Mouse (Mus musculus) urinary bladder, adult 2 months (tissue): ENCODE results near the gene Gm20671. TPM values are rescaled to one million over a fixed set of nuclear protein-coding genes. Genes with fewer than 3 reads are reported as not detected.
A peak's percentile ranks its signal among the peaks of the same experiment; 100 is the strongest.
"Not testable (repeated sequence)": the region's sequence is repeated elsewhere in the genome, so short reads cannot be mapped to it uniquely, and the experiment has no call there.

Experiments used
- DNase-seq: peaks from one replicate; pipeline ENCODE4 v3.0.0; 2022; ENCODE audit warnings: low spot score
- polyA plus RNA-seq: library from polyadenylated mRNA; depleted of rRNA; stranded (reverse); fragments of >200 nt; gene quantifications from 2 replicates; pipeline ENCODE4 v1.2.3, GENCODE M21; 2012

The Gm20671 gene
- polyA plus RNA-seq, 1 experiment = not detected

DNA sequence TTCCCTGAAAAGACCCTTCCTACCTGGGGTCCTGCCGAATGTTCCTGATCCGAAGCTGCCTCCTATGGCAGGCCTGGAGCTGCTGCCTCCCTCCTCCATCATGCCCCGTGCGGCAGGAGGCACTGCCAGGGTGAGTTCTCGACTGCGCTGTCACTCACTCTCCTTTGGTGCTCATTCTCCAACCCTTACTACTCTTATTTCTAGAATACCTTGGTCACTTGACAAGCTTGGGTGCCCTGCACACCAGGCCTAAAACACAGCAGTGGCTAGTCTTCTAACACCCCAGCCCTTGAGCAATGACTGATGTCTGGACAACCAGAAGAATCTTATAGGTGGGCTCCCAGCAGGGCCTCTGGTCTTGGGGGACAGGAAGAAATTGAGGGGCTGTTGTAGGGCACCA is 93.0 kb downstream of the Gm20671 start:
- not testable (repeated sequence) for DNase-seq

DNA sequence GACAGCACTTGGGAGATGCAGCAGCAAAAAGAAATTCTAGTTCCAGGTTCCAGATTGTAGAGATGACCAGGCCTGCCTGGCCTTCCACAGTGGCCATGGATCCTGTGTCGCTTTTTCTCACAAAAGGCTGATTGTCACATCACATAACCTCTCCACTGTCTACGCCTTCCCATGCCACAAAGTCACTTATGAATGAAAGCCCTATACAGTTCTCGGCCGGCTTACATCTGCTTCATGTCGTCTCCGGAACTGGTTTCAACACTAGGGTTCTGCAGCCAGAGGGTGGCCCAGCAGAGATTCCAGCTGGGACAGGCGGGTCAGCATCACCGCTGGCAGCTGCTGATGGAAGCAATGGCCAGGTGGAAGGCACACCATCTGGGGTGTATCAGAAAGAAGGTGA is 98.1 kb downstream of the Gm20671 start:
- no peak for DNase-seq

DNA sequence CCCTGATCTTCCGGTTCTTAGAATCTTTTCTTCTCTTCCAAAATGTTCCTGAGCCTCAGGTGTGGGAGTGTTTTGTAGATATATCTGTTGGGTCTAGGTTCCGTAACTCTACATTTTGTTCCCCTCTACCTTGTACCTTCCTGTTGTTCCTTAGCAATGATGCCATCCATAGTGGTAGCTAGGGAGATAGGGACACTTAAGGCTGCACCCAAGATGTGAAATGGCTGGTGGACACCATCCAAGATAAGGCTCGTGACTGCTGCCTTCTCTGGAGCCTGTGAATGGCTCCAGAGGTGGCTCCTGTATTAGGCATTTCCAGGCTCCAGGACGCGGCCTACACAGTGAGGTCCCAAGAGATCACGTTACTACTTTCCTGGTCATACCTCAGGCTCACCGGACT is 98.6 kb downstream of the Gm20671 start:
- no peak for DNase-seq

DNA sequence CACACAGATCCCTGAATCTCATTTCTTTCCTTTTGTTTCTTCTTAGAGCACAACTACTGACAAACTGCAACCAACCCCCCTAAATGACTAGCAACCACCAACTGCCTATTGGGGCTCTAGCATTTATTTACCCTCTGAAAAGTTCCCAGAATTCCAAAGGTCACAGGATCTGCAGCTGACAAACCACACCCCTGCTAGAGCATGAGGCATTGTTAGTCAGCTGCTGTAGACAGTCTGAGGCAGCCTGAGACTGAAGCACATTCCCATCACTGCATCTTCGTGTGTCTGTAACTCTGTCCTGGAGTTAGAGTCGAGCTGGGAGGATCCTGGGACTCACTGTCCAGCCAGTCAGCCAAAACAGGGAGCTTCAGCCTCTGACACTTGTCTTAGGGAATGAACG is 101.5 kb downstream of the Gm20671 start:
- DNase-seq = not testable (repeated sequence)

DNA sequence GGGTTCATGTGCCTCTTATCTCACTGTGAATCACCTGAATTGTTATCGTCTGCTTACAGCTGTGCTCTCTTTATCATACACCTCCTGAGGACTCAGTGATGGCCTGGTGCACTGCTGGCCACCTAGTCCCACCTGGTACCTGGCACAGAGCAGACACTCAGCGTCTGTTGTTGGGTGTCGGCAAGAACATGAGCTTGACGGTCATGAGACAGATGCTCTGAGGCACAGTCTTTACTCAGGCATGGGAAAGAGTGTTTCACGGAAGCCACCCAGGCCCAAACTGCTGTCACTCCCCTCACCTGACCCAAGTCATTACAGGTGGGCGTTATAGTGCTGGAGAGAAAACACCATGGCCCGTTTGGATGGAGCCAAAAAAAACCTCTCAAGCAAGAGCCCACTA is 102.9 kb downstream of the Gm20671 start:
- DNase-seq = no peak

DNA sequence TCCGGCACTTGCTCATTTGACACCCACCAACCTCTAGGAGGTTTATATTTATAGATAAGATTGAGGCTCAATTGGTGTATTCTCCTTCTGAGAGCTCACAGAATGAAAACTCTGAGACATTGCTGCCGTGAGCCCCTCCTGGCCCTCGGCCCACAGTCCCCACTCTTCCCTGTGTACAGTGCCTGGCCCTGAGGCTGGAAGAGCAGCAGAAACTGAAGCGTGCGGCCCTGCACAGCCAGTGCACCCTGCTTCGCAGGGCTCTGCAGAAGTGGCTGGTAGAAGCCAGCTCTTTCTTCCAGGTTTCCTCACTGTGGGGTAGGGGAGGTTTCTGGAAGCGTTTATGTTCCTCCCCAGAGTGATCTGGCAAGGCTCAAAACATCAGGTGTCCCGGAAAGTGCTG is 104.2 kb downstream of the Gm20671 start:
- not testable (repeated sequence) for DNase-seq

DNA sequence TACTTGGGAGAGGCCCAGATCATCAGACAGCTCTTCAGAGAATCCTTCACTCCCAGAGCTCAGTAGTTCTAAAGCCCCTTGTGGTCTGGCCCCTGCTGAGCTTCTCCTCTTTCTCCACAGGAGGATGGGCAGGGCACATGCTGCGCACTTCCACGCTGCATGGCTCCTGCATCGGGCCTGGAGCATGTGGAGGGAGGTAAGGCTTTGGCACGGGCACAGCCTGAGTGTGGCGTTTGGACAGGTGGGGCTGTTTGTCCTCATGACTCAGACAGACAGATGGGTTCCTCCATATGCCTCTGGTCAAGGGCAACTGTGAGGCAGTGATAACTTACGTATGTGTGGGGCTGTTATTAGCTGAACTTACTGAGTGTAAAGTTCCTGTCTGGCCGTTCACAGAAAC is 104.6 kb downstream of the Gm20671 start:
- no peak for DNase-seq

DNA sequence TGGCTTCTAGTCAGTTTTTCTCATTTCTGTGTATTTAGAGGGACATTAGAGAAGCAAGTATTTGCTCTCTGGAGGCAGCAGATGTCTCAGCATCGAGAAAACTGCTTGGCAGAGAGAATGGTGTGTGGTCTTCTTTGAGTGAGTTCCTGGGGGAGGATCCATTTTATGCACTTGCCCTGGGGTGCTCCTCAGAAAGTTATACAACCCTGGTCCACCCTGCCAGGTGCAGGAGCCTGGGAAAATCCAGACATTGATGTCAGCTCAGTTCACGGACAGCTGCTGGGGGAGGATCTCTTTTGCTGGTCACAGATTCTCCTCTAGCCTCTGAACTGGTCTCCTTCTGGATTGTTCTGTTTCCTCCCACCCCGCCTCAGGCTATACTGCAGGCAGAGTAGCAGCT is 105.6 kb downstream of the Gm20671 start:
- no peak for DNase-seq

DNA sequence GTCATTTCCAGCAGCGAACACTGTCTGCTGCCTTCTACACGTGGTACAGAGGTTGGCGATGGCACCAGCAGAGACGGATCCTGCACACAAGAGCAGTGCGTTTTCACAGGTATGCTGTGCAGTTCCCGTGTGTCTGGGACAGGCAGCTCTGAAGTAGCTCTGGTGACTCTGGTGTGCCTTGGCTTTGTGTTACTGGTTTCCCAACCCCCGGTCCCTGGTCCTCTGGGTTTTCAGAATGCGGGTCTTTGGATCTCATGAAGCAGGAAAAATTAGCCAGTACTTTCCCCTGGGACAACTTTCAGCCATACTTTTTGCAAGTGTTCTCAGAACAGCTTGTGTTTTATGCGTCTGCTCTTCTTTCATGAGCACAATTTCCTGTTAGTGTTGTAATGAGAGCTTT is 106.5 kb downstream of the Gm20671 start:
- DNase-seq = no peak

DNA sequence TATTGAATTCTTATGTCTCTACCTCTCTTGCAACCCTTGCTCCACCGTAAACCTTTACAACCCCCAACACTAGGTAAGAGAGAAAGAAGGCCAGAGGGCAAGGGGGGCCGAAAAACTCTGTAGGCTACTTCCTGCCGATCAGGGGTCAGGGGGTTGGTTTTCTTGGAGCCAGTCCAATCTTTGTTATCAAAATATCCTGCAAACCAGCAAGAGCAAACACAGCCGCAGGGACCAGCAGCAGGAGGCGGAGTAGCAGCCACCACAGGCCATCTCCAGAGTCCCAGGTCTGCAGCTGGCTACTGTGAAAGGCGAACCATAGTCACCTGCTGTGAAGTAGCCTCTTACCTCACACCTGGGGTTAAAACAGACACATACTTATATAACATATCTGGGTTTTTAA is 108.0 kb downstream of the Gm20671 start:
- DNase-seq = no peak

DNA sequence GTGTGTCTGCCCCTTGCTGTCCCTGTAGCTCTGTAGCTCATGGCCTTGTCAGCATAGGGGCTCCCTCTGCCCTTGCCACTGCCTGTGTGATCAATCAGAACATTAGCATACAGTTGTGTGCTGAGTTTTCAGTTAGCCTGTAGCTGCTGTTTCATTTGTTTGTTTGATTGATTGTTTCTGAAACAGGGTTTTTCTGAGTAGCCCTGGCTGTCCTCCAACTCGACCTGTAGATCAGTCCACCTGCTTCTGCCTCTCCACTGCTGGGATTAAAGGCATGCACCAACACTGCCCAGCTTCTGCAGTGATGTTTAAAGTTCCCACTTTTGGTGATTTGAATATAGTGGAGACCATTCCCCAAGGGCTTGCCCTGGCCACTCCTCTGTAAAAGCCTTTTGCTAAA is 109.2 kb downstream of the Gm20671 start:
- DNase-seq = no peak

DNA sequence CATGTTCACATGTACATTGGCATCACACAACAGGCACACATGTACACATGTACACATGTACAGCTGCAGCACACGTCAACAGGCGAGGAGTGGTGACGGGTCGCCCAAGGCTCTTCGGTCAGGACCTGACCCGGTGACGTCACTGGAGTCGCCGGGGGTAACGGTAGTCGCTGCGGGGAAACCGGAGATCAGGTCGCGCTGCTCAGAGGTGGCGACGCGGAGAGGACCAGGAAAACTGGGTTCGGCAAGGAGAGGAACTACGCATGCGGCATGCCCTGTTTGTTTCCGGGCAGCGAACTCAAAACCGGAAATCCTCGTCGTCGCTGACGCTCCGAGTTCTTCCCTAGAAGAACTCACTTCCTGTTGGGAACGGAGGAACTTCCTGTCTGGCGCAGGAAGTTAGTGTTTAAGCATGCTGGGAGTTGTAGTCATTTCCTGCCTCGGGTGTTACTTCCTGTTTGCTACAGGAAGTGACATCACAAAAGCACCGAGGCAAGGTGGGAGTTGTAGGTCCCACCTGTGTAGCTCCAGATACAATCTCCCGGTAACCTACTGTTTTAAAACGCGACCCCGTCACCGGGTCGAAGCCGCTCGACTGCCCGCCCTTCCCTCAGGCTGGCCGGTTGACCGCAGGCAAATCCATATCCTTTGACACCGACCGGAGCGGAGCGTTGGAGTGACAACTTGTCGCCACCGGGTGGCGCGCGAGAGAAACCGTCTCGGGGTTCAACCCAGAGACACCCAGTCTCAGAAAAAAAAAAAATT is 113.0 kb downstream of the Gm20671 start:
- DNase-seq = peak; percentile 87

DNA sequence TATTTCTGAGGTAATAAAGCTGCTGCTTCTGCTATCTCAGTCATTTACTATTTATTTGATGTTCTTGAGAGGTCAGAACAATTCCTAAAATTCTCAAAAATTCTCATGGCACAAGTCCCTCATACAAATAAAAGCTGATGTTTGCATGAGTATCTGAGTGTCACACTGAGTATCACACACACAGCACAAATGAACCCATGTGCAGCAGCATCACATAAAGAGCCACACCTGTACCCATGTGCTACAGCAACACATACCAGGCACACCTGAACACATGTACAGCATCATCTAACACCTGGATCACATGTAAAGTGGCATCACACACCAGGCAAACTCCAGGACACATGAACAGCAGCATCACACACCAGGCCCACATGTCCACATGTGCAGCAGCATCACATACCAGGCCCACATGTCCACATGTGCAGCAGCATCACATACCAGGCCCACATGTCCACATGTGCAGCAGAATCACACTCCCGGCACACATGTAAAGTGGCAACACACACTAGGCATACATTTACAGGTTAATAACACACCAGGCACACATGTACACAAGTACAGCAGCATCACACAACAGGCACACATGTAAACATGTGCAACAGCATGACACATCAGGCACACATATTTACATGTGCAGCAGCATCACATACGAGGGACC is 113.7 kb downstream of the Gm20671 start:
- no peak for DNase-seq

DNA sequence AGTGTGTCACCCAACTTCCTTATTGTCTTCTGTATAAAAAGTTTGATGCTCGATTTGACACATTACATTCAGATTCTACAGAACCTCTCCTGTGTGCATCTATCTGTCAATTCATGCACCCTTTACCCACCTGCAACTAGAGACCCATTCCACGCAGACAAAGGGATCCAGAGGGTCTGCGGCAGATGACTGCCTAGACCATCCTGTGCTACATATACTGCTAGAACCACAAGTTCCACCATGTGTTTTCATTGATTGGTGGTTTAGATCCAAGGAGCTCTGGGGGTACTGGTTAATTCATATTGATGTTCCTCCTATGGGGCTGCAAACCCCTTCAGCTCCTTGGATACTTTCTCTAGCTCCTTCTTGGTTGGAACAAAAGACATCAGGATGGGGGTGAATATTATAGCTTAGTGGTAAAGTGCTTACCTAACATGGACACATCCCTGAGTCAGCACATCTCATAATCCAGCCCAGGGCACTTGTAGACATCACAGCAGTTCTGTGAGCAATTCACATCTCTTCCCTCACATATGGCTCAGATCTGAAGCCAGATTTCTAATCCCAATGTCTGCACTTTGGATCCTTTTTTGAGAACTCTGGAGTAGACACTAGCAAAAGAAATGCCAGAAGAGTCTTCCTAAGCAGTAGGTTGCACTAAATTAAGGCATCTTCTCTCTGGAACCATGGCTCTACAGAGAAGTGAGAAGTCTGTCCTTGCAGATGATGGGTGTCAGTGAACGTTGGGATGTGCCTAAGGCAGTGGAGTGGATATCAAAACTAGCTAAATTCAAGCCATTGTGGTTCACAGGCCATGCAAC is 114.5 kb downstream of the Gm20671 start:
- no peak for DNase-seq

DNA sequence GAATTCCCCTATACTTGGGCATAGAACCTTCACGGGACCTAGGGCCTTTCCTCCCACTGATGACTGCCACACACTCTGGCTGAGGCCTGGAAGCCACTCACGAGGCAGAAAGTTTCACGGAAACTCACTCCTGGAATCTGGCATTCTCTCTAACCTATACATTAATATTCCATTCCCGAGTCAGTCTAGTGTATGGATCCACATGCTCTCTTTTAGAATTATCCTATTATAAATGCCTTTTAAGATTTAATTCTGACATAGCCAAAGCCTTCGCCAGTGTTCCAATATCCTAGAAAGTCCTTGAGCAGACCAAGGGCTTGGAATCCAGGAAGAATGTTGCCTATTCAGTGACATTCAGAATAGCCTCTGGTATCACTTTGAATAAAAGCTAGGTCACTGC is 115.4 kb downstream of the Gm20671 start:
- DNase-seq = no peak

DNA sequence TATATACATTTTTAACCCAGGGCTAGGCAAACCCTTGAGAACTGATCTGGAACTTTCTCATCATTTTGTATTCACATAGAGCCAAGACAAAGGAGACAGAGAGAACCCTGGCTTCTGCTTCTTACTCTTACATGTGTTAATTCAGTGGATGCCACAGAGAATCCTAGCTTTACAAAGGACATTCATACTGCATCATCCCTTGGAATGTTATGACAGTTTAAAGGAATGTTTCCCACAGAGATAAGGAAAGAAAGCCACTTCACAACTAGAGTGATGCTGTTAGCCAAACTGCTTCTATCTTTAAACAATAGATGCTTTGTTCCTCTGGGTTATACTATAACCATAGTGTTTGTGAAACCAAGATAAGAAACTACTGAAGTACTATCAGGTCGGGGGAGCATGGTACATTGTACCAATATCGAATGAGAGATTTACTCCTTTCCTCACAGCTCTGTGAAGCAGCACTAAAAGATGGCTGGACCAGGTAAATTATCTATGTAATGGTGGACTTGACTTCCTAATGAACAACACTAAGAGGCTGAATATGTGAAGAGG is 120.6 kb downstream of the Gm20671 start:
- no peak for DNase-seq

DNA sequence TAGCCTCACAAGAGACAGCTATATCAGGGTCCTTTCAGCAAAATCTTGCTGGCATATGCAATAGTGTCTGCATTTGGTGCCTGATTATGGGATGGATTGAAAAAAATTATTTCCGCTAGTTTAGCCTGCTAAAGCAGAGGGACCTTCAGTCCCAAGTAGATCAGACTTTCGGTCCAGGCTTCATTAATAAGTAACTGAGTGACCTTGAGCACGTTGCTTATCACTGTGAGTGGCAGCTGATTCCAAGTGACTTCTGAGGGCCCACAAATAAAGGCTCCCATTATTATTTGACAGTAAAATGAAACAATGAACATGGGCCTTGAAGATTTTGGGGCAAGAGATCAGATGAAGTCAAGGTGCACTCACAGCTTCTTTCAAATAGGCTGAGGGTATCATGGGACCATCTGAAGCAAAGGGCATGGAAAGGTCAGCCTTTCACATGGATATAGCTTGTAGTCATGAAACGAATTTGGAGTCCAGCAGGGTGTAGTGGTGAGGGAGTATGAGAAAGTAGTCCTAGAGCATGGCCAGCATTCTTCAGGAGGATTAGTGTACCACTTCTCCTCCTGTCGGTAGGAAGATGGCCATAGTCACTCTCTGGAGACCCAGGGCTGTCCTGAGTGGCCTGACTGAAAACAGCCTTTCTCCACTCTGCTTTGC is 129.6 kb downstream of the Gm20671 start:
- DNase-seq = no peak

DNA sequence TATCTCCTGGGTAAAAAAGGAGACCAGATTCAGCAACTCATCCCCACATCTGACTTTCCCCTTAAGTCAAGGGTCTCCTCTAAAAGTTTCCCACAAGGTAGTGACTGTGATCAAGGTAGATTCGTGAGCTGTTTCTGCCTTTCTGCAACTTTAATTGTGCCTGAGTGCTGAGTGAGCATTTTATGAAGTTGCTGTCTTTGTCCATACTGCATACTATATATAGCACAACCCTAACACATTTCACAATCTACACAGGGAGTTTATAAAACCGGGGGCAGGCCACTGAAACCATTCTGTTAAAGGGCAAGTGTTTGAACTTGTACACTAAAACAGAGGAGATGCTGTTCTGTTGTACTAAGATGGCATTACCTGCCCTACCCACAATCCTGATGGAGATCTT is 133.5 kb downstream of the Gm20671 start:
- DNase-seq = no peak
